8 mouse cellular contexts compared by ENCODE assay signal in the genomic region with DNA sequence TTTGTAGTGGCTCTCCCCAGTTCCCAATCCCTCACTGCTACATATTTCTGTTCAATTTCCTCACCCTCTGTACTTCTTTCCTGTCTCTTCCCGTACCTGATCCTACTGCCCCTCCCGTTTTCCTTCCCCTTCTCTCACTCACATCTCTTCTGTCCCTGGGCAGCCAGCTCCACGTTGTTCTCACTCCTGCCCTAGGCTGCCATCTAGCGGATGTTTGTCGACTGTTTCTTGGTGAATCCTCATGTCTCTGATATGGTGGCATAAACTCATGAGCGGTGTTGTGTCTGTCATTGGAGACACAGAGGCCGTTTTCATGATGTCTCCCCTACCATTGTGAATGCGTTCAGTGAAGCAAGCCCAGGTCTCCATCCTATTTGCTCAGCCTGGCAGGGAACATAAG.
A peak's percentile ranks its signal among the peaks of the same experiment; 100 is the strongest.
DNase-seq lines count a peak whose midpoint lies in the region; ATAC-seq and TF ChIP-seq lines count a peak whose summit lies in the region.

No protein-coding gene starts in this region.

- peak; percentile 90 for TF ChIP-seq CTCF in lung, embryonic 14.5 days (IDR thresholded peaks at IDR 0.05; ENCODE audit: low read depth)

- H3K27ac ChIP-seq in ES-E14 (ENCODE audit: insufficient read depth, low read depth, low read length, poor library complexity, severe bottlenecking), result no peak overlapping the region
- no peak overlapping the region for H3K27ac ChIP-seq in lung, embryonic 14.5 days (ENCODE audit: low read depth)

- no peaks in the 10 kb centered on the region for H3K9me3 ChIP-seq in ES-E14 (ENCODE audit: control insufficient read depth, insufficient read depth, low read depth, low read length)
- no peaks in the 10 kb centered on the region for H3K9me3 ChIP-seq in lung, embryonic 14.5 days (ENCODE audit: low read depth, low read length)

- intact Hi-C loops in heart, postnatal 10 days (cut with DNase I), result loop anchor here (5.0 kb wide), 1 partner anchor 64 kb away; no protein-coding TSS in a partner anchor

- peaks cover 2 to 5% of the 10 kb centered on the region in 2 experiments; a peak in 2 of 4 replicates for H3K4me1 ChIP-seq in ES-E14 (ENCODE audit: control insufficient read depth in 2 of 2, insufficient read depth in 2 of 2, low read length in 2 of 2, poor library complexity in 1 of 2)
- no peaks in the 10 kb centered on the region for H3K4me1 ChIP-seq in lung, embryonic 14.5 days (ENCODE audit: insufficient read depth)

- peak; percentile 42; the same call in 1 of the 2 replicates for ATAC-seq in lung, embryonic 14.5 days (ENCODE audit: insufficient read depth)

- DNase-seq in ES-E14 (ENCODE audit: low read depth, low spot score), result peak; percentile 88
- DNase-seq in adrenal gland, adult 8-10 months, result peak; percentile 10
- peak; percentile 92 for DNase-seq in embryo, embryonic 10 days (ENCODE audit: low spot score)
- DNase-seq in heart, postnatal 10 days, result peak; percentile 58 to 77
- peak; percentile 54 to 88 for DNase-seq in kidney, postnatal 36 days
- peak; percentile 92 for DNase-seq in lung, embryonic 14.5 days
- peak; percentile 92 for DNase-seq in retina, embryonic 14.5 days (ENCODE audit: low spot score)
- DNase-seq in T-cell, adult 2 months (ENCODE audit: low spot score), result no peak

- H3K4me2 ChIP-seq in lung, embryonic 14.5 days, result no peak overlapping the region

- in situ Hi-C loops in ES-E14 (cut with MboI; ENCODE audit: low sequenced_read_pairs in 2 of 2, unreplicated experiment in 2 of 2), result no loop called here

- 11% methylated on average over 8 of the region's 8 CpGs for WGBS in lung, embryonic 14.5 days

- no peak overlapping the region for H3K9ac ChIP-seq in ES-E14 (ENCODE audit: insufficient read depth, low read depth, low read length, poor library complexity, severe bottlenecking)
- H3K9ac ChIP-seq in lung, embryonic 14.5 days, result no peak overlapping the region

- no peaks in the 10 kb centered on the region for H3K27me3 ChIP-seq in lung, embryonic 14.5 days (ENCODE audit: insufficient read depth, low read length)

- H3K4me3 ChIP-seq in ES-E14 (ENCODE audit: insufficient read depth in 1 of 2, low read depth in 1 of 2, low read length in 2 of 2, poor library complexity in 1 of 2, severe bottlenecking in 1 of 2), result no peak overlapping the region
- no peak overlapping the region for H3K4me3 ChIP-seq in lung, embryonic 14.5 days (ENCODE audit: low read depth, low read length)

- H3K36me3 ChIP-seq in ES-E14 (ENCODE audit: control insufficient read depth, insufficient read depth, low read length, poor library complexity, severe bottlenecking), result no peaks in the 10 kb centered on the region
- no peaks in the 10 kb centered on the region for H3K36me3 ChIP-seq in lung, embryonic 14.5 days (ENCODE audit: insufficient read depth)

TF ChIP-seq in ES-E14, 5 proteins besides CTCF, POLR2A, EP300 and RAD21:
- peak; percentile 54; the same call in 1 of the 2 replicates for TF ChIP-seq ZC3H11A (IDR thresholded peaks at IDR 0.05; ENCODE audit: borderline replicate concordance, low read depth, low read length)
- no peak for TF ChIP-seq MAFK (IDR thresholded peaks at IDR 0.05; ENCODE audit: insufficient read depth, low read depth, low read length)
- no peak for TF ChIP-seq HCFC1 (IDR thresholded peaks at IDR 0.05; ENCODE audit: borderline replicate concordance, insufficient read depth, low read length)
- TF ChIP-seq ZNF384 (IDR thresholded peaks at IDR 0.05; ENCODE audit: low read depth, low read length), result no peak
- TF ChIP-seq CHD2 (IDR thresholded peaks at IDR 0.05; ENCODE audit: low read depth, low read length), result no peak
